Mouse (Mus musculus): ENCODE measurements at regions not wholly inside any gene's neighbourhood (a gene's known extent, or its start where the extent isn't known, plus 50 kb on each side); places are given as distances from the start of the nearest gene placed in this dataset.

DNA sequence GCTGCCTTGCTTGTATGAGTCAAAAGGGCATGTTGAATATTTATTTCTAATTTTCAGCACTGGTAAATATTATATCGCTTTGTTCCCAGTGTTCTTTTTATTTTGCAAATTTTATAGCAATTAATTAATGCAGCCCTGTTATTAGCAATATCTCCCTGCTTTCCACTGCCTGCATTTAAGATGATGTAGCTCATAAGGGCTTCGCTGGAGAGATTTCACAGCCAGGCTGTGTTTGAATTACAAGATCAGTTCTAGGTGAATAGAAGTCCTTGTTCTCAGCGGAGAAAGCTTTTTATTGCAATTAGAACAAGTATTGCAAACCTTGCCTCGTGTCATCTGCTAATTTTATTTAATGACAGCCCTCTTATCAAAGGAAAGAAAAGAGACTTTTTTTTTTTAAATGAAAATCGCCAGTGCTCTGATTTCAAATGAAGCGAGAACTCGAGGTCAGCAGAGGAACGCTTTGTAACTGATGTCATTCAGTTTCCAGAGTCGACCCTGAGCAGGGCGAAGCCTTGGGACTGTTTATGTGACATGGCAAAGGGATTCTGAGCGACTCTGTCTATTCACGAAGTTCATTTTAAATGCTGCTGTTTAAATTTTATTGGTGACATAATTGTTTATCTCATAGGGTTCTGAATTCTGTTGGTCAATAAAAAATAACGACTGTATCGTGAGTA, 378.7 kb upstream of the Mki67 start:
- in situ Hi-C loops (cut with MboI) = no loop called here

DNA sequence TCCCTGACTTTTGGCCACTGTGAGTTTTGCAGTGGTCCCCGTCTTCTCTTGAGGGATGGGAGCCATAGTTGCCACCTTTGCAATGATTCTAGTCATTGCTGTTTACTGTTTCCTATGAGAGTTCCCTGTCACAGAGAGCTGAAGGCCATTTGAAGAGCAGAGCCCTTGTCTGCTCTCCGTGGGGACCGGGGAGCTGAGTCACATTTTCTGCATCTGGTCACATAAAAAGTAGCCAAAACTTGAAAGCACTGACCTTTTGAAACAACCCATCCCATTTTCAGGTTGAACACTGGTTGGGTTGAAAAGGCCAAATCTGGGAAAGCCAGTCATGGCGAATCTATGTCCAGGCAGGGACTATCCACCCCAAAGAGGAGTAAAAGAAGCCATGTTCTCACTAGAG, 387.9 kb upstream of the Mki67 start:
- in situ Hi-C loops (cut with MboI) = no loop called here

DNA sequence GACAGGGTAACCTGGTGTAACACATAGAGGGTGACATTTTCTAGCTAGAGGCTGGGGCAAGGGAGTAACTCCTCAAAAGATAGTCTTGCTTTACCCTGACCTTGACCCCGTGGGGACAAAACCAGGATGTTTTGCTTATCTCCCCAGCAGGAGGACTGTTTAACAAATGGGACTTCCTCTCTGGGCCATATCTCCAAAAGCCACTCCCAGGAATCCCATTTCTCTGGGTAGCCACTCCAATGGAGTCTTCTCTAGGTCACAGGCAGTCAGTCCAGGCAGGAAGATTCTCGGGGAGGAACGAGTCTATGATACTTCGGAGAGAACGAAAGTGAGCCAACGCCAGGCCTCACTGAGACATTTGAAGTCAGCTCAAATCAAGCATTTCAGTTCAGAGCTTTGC, 396.0 kb upstream of the Mki67 start:
- in situ Hi-C loops (cut with MboI) = no loop called here

DNA sequence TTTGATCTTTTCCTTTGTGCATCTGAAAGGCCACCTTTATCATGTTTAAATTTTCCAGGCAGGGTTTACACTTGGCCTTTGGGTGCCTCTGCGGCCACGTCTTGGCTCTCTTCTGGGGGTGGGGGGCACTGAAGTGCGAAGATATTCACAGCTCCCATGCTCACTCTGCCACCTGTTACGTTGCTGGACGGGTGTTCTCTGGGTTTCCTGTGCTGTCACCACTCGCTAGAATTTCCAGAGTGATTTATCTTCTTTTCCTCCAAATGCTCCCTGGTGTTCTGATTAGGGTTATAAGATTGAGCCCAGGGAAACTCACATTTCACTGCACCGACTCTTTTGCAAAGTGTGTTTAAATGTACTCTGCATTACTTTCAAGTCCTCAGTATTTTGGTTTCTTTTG, 404.8 kb upstream of the Mki67 start:
- in situ Hi-C loops (cut with MboI) = no loop called here

DNA sequence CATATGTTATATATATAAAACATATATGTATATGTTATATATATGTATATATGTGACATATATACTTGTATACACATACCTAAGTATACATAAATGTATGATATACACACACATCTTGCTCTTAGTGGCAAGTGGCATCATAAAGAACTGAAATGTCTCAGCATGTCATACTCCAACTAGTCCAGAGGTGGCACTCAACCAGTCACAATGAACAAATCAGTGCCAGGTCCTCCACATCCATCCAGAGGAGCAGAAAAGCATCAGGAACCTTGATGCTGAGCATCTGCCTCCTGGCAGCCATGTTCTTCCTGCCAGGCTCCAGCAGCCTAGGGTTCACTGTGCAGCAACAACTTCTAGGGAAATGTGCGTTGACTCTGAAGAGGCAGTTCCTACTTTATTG, 405.2 kb upstream of the Mki67 start:
- in situ Hi-C loops (cut with MboI) = no loop called here

DNA sequence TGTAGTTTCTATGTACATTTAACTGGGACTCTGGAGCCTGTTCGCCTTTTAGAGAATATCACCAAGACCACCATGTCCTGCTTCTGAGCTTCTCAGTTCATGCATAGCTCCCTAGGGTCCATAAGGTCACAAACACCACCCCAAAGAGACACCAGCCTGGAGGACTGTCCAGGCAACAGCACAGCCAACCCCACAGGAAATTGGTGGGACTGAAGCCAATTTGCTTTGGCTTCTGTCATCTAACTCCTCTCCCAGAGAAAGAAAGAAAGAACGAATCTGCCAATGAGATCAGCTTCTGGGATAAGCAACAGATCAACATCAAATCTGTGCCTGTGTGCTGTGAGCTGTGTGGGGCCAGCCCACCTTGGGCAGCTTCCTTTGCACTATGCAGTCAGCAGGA, 408.6 kb upstream of the Mki67 start:
- in situ Hi-C loops (cut with MboI) = no loop called here

- in situ Hi-C loops (cut with MboI) = no loop called here
These were observed 410.2 kb upstream of the Mki67 start for GRCm38 (mm10) chr7:136126393-136126792.

- in situ Hi-C loops (cut with MboI) = no loop called here
These were observed 411.4 kb upstream of the Mki67 start for GRCm38 (mm10) chr7:136127576-136127975.

DNA sequence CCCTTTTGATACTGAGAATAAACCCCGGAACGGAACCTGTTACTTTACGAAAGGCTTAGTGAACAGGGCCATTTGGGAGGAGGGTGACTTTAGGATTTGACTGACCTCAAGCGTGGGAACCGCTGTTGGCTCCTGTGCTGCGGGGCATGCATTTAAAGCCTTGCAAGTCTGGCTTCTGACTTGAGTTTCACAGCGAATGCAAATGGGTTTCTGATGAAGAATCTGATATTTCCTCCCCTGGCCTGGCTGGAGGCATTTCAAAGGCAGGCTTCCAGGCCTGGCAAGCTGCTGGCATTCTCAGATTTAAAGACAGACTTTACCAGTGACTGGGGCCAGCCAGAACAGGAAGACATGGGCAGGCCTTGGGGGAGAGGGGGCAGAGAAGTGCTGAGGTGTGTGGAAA, 413.6 kb upstream of the Mki67 start:
- in situ Hi-C loops (cut with MboI) = no loop called here

DNA sequence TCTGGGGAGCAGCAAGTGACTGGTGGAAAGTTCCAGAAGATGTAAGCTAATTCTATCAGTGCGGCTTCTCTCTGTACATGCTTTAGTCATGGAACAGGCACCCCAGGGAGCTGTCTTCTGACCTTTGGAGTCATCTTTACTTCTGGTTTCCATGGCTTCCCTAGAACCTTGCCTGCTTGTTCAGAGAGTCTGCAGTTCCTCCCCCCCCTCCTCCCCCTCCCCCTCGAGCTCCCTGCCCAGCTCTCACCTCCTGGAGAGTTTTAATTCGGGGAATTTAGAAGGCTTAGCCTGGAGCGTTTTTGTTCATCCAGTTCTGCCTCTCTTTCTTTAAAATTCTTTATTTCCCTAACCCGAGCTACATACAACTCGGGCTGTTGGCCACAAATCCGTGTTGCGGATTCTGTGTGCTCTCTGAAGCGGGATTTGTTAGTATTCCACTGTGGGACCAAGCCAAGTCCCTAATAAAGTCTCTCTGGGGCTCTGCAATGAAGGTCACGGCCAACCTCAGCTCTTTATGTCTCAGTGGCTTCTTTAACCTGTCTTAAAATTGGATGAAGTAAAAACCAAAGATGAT, 414.6 kb upstream of the Mki67 start:
- in situ Hi-C loops (cut with MboI) = no loop called here

DNA sequence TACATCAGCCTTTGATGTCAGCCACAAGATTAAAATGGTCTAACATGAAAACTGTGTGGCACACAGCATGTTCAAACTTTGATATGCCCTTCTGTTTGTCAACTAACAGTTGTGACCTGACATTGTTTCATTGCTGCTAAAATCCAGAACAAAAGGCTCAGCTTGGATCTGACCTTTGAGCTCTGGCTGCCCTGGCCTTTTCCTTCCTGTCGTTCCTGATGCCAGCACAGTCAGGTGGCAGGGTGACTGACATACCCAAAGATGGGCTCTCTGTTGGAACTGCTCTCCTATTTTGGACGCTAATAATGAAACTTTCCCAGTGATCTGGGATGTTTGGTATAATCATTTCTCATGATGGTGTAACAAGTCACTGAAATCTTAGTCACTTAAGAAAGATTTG, 416.8 kb upstream of the Mki67 start:
- in situ Hi-C loops (cut with MboI) = no loop called here

GRCm38 (mm10) chr7:136136666-136137065, 420.5 kb upstream of the Mki67 start:
- in situ Hi-C loops (cut with MboI) = no loop called here

GRCm38 (mm10) chr7:136137341-136137740, 421.2 kb upstream of the Mki67 start:
- in situ Hi-C loops (cut with MboI) = no loop called here

DNA sequence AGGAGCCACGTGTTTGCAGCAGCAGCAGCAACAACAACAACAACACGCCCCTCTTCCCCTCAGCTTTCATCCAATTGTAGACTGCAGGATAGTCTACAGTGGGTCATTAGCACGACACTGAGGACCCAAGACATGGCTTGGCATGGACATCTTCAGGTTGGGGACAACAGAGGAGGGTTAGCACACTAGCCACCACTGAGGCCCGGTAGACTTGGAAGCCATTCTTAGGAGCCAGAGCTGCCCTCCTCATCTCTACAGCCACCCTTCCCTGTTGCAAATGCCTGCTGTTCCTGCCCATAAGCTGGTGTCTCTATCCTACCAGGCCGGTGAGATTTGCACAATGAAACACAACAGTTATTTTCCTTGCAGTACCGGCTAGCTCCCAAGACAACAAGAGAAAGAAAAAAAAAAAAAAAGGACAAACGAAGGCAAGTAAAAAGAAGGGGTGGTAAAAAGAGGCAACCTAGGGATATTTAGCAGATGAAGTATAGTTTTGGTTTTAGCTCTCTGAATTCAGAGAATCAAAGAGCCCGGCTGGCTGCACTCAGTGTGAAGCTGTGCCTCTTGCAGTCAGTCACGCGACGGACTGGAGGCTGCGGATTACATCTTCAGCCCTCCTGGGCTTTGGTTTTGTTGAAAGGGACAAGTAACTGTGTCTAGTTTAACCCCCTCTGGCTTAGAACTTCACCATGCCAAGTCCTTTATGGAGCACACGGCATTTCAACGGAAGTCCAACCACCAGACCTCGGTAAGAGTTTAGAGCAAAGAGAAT, 421.9 kb upstream of the Mki67 start:
- in situ Hi-C loops (cut with MboI) = no loop called here

DNA sequence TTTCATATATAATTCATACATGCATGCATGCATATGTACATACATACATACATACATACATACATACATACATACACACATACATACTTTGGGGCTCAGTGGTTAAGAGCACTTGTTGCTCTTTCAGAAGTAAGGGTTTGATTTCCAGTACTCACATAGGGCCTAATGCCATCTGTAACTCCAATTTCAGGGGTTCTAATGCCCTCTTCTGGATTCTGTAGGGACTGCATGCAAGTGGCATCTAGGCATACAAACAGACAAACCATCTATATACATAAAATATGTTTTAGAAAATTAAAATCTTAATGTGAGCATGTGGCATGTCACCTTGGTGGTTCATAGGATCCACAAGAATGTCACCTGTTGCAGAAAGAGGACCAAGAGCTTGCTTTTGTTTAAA, 426.7 kb upstream of the Mki67 start:
- in situ Hi-C loops (cut with MboI) = no loop called here

DNA sequence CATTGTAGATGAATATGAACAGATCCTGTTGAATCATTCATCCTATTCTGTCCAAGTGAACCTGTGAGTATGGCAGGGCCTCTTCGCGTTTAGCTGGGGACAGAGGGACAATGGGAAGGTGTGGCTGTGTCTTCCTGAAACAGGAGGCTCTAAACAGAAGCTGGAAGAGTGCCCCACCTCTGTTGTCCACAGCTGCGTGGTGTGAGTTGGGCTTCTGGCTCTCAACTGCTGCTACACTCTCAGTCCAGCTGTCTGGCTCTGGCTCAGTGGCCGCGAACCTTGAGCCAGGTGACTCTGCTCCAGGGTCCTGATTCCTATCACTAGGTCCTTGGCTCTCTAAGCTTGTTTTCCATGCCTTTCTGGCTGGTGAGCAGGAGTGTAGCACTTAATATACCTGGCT, 434.0 kb upstream of the Mki67 start:
- in situ Hi-C loops (cut with MboI) = no loop called here

GRCm38 (mm10) chr7:136151301-136151930, 435.3 kb upstream of the Mki67 start:
- in situ Hi-C loops (cut with MboI) = no loop called here

DNA sequence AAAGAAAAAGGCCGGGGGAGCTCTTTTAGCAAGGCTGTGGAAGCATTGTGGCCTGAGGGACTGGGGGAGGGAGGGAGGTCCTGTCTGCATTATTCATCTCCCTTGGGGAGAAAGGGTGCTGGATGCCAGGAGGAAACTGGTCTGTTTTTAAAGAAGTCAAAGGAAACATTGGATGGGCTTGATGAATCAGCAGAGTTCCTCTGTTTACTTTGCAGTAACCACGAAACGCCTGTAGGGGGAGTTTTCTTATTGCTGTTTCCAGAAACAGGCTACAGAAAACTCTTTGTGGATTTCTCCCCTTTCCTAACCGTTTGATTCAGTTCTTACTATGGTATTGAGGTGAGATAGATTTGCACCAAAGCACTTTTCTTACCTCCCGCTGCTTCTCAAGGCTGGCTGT, 436.3 kb upstream of the Mki67 start:
- in situ Hi-C loops (cut with MboI) = no loop called here

DNA sequence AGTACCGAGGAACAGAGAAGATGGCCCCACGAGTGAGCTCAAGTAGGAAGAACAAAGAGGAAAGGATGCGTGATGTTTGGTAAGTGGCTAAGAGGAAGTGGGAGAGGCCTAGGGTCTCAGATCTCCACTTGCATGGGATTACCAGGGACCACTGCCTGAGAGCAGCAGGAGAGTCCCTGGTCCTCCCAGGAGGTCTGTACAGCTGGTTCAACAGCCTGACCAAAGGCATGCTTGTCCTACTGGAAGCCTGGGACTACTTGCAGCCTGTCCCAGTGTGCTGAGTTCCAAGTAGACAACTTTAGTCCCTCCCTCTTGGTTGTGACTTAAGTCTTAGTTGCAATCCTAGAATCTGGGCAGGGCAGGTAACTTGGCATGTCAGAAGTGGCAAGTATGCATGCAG, 437.5 kb upstream of the Mki67 start:
- in situ Hi-C loops (cut with MboI) = no loop called here

DNA sequence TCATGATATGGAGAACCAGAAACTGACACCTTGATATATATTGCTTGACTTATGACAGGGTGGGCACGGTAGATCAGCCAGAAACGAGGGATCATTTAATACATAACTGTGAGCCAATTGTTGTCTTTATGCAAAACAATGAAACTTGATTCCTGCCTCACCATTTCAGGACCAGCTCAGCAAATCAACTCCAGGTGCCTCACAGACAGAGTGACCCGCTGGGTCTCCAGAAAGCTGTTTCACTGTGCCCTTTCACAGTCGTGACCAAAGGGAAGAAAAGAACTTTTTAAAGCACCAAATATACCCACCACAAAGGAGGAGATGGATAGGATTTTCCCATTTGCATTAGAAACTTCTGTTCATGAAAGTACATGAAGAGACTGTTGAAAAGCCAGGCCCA, 443.0 kb upstream of the Mki67 start:
- in situ Hi-C loops (cut with MboI) = no loop called here

- in situ Hi-C loops (cut with MboI) = no loop called here
These were observed 445.4 kb upstream of the Mki67 start for GRCm38 (mm10) chr7:136161526-136161925.

DNA sequence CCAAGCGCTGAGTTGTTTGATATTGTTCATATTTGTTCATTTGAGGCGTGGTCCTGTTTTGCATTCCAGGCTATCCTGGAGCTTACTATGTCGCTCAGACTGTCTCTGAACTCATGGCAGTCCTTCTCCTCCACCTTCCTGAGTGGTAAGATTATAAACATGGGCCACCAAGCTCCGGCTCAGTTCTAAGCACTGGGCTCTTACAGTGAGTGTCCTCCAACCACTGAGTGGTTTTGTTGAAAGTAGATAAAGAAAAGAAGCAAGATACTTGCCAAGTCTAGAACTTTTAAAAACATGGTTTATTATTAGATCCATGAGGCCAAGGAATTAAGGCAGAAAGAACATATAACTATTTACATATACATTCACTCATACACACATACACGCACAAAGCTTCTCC, 448.7 kb upstream of the Mki67 start:
- in situ Hi-C loops (cut with MboI) = no loop called here

DNA sequence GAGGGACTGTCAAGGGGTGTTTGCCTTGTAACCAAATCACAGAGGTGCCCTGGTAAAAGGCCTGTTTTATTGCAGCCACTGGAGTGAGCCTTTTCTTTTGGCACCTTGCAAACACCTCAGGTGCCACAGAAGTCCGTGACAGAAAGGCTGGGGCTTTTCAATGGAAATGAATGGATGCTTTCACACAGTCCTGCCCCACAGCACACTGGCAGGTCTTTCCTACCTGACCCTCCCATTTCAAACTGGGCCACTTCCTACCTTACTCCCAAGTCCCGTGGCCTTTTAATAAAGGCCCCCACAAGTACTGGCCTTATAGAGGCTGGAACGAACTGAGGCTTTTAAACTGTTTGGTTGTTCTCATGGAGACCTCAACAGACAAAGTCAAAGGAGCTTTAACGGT, 453.1 kb upstream of the Mki67 start:
- in situ Hi-C loops (cut with MboI) = no loop called here
